Mouse (Mus musculus): Measurements from ENCODE around the gene Magi2.

Magi2 gene

GRCm38 (mm10) chr5:19747631-19748030 lies 520.8 kb downstream of the Magi2 start:
- no peak for DNase-seq

- DNase-seq, result no peak
Measured at GRCm38 (mm10) chr5:19779224-19779623, 552.4 kb downstream of the Magi2 start.

- no peak for DNase-seq
Measured at GRCm38 (mm10) chr5:19780076-19780475, 553.2 kb downstream of the Magi2 start.

GRCm38 (mm10) chr5:19785320-19785719 lies 558.5 kb downstream of the Magi2 start:
- no peak for DNase-seq

GRCm38 (mm10) chr5:19787522-19788144 lies 560.8 kb downstream of the Magi2 start:
- no peak for DNase-seq

GRCm38 (mm10) chr5:19803052-19803769 lies 576.4 kb downstream of the Magi2 start:
- no peak for DNase-seq

GRCm38 (mm10) chr5:19822502-19822901 lies 595.7 kb downstream of the Magi2 start:
- no peak for DNase-seq

- DNase-seq, result no peak
Measured at GRCm38 (mm10) chr5:19825943-19826342, 599.1 kb downstream of the Magi2 start.

GRCm38 (mm10) chr5:19829341-19829740 lies 602.5 kb downstream of the Magi2 start:
- no peak for DNase-seq

GRCm38 (mm10) chr5:19862854-19863253 lies 636.0 kb downstream of the Magi2 start:
- DNase-seq, result no peak

- peak; percentile 51 for DNase-seq
Measured at GRCm38 (mm10) chr5:19870406-19870805, 643.6 kb downstream of the Magi2 start.

- DNase-seq, result no peak
Measured at GRCm38 (mm10) chr5:19891693-19892092, 664.9 kb downstream of the Magi2 start.

GRCm38 (mm10) chr5:19895893-19896292 lies 669.1 kb downstream of the Magi2 start:
- no peak for DNase-seq

GRCm38 (mm10) chr5:19901625-19902024 lies 674.8 kb downstream of the Magi2 start:
- no peak for DNase-seq

GRCm38 (mm10) chr5:19906636-19907035 lies 679.8 kb downstream of the Magi2 start:
- DNase-seq, result no peak

- DNase-seq, result peak; percentile 20
Measured at GRCm38 (mm10) chr5:19907381-19907982, 680.6 kb downstream of the Magi2 start.

- peak; percentile 55 for DNase-seq
Measured at GRCm38 (mm10) chr5:19907983-19908705, 681.3 kb downstream of the Magi2 start.

- peak; percentile 25 for DNase-seq
Measured at GRCm38 (mm10) chr5:19908706-19909060, 681.8 kb downstream of the Magi2 start.

GRCm38 (mm10) chr5:19909071-19909470 lies 682.2 kb downstream of the Magi2 start:
- DNase-seq, result peak; percentile 70

- peak; percentile 42 for DNase-seq
Measured at GRCm38 (mm10) chr5:19909664-19910063, 682.8 kb downstream of the Magi2 start.

- no peak for DNase-seq
Measured at GRCm38 (mm10) chr5:19932102-19932501, 705.3 kb downstream of the Magi2 start.

GRCm38 (mm10) chr5:19933190-19933589 lies 706.4 kb downstream of the Magi2 start:
- DNase-seq, result no peak

GRCm38 (mm10) chr5:19951102-19951501 lies 724.3 kb downstream of the Magi2 start:
- DNase-seq, result no peak

GRCm38 (mm10) chr5:19964113-19964512 lies 737.3 kb downstream of the Magi2 start:
- DNase-seq, result no peak
